Mouse (Mus musculus): ENCODE data around the gene Phf2.

- TF ChIP-seq CTCF (IDR thresholded peaks at IDR 0.05; ENCODE audit: borderline replicate concordance, extremely low read depth, insufficient read depth, insufficient read length): no peak
- TF ChIP-seq POLR2A (IDR thresholded peaks at IDR 0.05; ENCODE audit: borderline replicate concordance, extremely low read depth, insufficient read depth, insufficient read length, poor library complexity, severe bottlenecking): no peak
Observed at GRCm38 (mm10) chr13:48830528-48831250, 40.2 kb downstream of the Phf2 start.
